Mouse (Mus musculus): ENCODE results near the gene Tgfb3.
A peak's percentile ranks its signal among the peaks of the same experiment; 100 is the strongest.

Tgfb3 gene

DNA sequence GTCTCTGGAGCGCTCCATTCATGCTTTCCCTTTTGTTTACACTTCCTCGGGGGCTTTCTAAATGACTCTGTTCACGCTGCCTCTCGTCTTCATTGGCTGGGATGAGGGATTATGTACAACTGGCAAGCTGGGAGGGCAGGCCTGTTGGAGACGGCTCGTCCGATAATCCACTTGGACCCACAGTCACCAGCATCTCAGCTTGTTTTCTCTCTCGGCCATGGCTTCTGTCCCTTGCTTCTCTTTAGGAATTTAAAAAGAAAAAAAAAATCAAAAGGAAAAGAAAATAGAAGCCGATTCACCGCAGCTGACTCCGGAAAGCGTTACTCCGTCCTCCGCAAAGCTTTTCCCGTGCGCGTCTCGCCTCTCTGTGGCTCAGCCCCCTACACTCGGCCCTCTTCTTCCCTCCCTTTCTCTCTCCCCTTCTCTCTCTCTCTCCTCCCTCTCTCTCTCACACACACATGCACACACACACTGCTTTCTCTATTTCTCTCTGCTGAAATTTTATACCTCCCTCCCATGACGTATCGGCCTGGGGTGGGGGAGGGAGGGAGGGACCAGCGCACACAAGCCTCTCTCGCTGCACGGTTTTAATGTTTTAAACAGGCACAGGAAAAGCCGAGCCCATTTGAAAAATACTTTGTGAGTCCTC, at the start of gene Tgfb3:
Tgfb3 (minus strand) TSS at position 489 of the 649 bp plus-strand sequence.
- peak; percentile 54 for DNase-seq (ENCODE audit: low spot score)

DNA sequence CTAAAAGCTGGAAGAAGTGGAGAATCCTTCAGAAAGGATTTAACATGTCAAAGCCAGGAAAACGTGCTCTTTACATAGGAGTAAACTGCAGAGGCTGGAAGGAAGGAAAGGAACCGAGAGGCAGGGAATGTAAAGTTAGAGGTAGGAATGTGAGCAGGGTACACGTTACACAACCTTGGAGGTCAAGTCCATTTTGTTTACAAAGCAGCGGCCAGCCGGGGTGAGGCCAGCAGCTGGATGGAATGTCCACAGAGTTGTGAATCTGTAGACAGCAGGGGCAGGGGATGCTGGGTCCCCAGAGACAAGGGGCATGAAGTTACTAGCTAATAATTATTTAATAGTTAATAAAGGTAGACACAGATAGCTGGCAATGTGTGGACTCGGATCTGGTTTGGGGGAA, 49.3 kb upstream of the Tgfb3 start:
- peak; percentile 37 for DNase-seq (ENCODE audit: low spot score)

DNA sequence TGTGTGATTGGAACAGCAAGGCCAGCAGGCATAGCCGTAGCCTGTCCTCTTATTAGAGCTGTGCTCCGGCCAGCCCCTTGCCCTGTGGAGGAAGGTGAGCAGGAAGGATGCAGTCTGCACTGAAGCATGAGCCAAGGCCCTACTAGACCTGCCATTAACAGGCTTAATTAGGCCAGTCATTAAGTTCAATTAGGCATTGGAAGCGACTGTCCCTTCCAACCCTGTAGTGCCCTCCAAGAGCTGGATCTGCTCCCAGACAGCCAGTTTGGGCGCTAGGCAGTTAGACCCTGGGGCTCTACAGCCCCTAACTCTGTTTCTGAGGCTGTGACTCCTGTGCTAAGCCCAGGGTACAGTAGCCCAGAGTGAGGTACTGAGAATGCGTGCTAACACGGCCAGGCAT, 45.2 kb upstream of the Tgfb3 start:
- DNase-seq (ENCODE audit: low spot score), result no peak

DNA sequence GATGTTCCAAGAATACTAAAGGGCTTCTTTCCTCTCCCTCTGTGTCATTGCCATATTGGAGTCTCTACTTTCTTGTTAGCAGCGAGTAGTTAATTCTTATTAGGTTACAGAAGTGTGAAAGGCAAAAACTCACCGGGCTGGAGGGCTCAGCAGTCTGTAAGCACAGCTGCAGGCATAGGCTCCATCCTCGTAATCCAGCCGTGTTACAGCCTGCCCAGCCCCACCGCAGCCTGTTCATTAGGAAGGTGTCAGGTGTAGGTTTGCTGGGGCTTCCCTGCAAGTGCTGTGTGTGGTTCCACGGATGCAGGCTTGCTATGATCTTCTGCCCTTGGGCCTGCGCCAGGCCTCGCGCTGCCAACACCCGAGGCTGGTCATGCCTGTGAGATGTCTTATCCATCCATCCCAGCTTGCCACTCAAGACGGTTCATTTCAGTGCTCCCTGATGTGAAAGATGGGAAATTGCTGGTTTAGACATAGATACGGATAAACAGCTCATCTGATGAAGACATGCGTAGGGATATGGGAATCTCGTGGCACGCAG, 37.5 kb upstream of the Tgfb3 start:
- DNase-seq (ENCODE audit: low spot score), result no peak

DNA sequence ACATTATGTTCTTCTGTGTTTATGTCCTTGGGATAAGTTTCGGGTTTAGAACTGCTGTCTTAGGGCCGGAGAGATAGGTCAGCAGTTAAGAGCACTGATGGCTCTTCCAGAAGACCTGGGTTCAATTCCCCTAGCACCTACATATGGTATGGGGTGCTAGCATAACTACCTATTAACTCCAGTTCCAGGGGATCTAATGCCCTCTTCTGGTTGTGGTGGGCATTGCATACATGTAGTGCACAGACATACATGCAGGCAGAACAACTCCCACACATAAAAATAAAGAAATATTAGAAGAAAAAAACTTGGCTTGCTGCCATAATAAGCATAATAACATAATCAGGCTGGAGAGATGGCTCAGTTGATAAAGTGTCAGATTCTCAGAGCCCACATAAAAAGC, 31.8 kb upstream of the Tgfb3 start:
- DNase-seq (ENCODE audit: low spot score), result no peak

DNA sequence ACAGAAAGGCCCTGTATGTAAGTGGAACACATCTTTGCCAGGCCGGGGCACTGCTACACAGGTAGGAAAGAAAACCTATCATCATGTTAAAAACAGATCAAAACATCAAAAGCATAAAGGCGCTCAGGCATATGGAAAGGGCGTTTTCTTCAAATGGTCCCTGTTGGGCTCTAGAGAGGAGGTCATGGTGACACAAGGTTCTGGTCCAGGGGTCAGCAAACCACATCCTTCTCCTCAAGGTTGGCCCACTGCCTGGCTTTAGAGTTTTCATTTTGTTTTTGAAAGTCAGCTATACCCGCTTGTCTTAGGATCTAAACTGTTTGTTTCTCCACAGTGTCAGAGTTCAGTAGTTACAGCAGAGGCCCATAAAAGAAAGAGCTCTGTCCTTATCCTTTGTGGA, 30.7 kb upstream of the Tgfb3 start:
- no peak for DNase-seq (ENCODE audit: low spot score)

DNA sequence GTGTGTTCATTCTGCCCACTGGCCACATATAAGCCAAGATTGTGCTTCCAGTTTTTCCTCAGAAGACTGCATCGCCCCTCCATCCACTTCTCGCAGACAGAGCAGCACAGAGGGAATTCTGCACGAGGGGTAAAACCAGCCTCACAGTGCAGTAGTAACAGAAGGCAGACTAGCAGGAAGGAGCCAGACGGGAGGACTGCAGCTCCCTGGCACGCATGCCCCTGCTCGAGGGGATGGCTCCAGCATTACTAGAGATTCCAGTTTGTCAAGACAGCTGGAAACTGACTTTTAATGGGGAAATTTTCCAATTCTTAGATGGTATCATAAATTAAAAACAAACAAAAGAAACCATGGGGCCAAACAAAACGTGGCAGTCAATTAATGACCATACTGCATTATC, 28.8 kb upstream of the Tgfb3 start:
- DNase-seq (ENCODE audit: low spot score), result peak; percentile 45

DNA sequence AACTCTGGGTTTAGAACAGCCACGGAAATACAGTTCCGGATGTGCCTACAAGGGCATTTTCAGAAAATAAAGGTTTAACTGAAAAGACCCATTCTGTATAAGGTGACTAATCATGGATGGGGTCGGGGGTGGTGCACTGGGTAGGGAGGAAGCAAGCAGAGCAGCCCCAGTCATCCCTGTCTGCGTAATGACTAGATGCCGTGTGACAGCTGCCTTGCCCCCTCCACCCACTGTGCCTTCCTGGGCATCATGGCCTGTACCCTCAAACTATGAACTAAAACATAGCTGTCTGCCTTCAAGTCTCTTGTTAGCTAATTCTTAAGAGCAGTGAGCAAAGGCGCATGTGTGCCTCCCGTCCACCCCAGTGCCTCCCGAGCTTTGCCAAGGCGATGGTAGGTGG, 27.2 kb upstream of the Tgfb3 start:
- no peak for DNase-seq (ENCODE audit: low spot score)

DNA sequence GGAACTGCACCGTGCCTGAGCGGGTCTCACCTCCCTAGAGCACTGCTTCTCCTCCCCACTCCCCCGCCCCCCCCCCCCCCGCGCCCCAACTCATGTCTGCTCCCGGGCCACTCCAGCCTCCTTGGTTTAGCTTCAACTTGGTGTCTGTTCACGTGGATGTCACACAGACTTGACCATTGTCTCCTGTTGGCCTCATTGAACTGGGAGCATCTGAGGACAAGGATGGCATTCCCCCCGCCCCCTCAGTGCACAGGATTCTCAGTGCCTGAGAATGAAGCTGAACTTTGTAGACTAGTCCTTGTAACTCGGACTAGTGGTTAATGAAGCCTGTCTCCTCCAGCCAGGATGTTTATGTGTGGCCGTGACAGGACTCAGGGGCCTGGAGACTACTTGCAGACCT, 26.7 kb upstream of the Tgfb3 start:
- no peak for DNase-seq (ENCODE audit: low spot score)

DNA sequence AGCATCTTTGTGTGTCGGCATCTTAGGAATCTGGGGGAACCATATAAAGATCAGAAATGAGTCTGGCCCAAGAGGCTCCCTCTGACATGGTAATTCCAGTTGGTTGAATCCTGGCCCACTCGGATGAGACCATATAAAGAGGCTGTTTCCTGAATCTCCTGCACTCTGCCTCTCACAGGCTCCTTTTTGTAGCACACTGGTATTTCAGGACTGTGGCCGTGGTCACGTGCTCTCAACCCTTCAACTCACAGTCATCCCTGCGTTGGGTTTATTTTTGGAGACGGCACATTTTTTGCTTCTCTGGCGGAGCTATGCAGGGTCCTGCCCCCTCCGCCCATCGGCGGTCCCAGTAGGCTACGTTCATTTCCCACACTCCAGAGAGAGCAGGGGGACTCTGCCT, 25.5 kb upstream of the Tgfb3 start:
- DNase-seq (ENCODE audit: low spot score), result peak; percentile 14

DNA sequence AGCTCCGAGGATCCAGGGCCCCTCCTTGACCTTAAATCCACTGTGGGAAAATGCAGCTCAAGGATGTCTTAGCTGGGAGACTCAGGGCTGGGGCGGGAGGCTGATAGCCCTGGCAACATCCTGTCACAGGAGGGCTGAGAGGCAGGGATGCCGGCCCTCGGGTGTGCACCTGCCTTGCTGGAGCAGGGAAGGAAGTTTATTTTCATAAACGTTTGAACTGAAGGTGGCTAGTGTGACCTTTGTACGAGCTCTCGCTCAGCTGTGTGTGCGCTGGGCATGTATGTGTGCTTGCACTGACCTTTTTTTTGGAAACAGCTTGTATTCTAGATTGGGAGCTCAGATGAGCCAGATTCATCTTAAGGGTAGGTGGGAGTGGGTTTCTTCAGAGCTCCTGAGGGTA, 25.0 kb upstream of the Tgfb3 start:
- no peak for DNase-seq (ENCODE audit: low spot score)

DNA sequence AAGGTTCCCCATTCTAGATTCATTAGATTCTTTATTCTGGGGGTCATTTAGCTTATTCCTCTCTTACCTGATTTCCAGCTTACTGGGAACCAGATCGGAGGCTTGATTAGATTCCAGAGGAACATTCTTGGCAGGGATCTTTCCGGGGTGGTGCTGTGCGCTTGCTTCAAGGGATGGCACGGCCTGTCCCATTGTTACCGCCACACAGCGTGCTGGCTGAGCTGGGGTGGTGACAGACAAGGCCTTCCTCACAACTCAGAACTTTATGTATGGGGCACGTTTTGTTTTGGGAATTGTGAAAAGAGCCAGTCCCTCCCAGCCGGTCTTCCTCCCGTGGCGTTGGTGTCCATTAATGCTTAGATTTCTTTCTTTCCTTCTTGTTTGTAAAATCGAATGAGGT, 24.6 kb upstream of the Tgfb3 start:
- no peak for DNase-seq (ENCODE audit: low spot score)

DNA sequence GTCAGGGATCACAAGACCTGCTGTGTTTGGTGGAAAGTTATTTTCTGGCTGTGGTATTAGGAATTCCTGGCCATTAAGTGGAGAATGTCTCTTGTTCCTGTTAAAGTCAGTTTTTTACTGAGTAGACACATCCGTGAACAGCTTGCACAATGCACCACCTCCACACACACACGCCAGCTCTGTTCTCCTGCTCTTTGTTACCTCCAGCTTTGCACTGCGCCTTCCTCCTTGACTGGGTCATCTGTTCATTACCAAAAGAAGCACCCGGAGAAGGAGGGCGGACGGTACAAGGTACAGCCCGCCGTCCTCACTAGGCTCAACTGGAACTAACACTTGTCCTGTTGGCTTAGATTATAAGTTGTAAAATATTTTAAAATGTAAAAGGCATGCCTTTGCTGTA, 23.8 kb upstream of the Tgfb3 start:
- DNase-seq (ENCODE audit: low spot score), result no peak

DNA sequence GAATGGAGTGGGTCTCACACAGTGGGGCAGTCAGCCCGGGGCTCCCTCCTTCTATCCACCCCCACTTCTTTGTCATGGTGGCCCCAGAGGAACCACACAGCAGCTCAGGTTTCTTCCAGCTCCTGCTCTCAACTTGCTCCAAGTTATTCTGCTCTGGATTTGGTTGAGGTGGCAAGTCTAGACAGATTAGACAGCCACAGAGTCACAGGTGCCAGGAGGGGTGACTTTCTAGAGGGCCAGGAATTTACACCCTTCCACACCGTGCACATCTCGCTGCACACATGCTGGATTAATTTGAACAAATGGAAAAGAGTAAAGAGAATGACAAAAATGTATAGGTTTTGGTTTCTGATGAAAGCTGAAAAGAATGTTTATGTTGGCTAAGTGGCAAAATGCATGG, 21.9 kb upstream of the Tgfb3 start:
- DNase-seq (ENCODE audit: low spot score), result no peak

DNA sequence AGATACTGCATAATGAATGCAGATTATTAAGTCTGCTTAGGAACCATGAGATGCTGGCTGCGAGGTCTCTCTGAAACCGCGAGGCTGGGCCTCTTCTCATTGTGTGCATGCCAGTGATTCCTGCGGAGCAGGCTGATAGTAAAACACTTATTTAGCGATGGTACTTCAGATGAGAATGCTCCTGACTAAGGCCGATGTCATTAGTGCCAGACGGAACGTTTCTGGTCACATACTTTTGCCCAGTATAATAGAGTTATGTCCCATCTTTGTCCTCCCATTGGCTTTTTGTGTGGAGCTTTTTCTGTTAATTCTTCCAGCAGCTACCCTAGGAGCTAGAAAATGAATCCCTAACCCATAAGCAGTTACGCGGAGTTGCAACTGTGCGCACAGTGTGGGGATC, 18.9 kb upstream of the Tgfb3 start:
- DNase-seq (ENCODE audit: low spot score), result no peak

DNA sequence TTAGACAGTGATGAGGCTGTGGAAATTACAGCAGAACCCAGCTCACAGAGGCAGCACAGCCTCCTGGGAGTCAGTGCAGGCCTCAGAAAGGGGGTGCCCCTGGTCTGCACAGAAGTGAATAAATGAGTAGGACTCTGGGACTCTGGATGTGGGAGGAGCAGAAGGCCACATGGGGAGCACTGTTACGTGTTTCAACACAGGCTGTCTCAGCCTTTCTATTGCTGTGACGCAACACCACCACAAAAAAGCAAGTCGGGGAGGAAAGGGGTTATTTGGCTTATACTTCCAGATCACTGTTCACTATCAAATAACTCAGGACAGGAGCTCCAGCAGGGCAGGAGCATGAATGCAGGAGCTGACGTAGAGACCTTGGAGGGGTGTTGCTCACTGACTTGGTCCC, 17.0 kb upstream of the Tgfb3 start:
- no peak for DNase-seq (ENCODE audit: low spot score)

DNA sequence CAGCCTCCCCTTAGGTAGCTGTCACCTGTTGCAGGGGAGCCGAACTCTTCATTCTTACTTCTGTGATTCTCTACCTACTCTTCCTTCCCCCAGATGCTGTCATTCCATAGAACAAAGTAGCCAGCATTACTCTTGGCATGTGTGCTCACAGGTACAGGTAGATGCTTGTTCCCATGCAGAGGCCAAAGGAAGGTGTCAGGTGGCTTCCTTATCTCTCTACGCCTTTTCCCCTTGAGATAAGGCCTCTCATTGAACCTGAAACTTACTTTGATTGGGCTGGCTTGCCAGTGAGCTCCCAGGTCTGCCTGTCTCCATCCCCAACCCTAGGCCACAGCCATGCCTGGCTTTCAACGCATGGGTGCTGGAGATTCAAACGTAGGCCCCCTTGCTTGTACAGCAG, 15.2 kb upstream of the Tgfb3 start:
- DNase-seq (ENCODE audit: low spot score), result no peak

DNA sequence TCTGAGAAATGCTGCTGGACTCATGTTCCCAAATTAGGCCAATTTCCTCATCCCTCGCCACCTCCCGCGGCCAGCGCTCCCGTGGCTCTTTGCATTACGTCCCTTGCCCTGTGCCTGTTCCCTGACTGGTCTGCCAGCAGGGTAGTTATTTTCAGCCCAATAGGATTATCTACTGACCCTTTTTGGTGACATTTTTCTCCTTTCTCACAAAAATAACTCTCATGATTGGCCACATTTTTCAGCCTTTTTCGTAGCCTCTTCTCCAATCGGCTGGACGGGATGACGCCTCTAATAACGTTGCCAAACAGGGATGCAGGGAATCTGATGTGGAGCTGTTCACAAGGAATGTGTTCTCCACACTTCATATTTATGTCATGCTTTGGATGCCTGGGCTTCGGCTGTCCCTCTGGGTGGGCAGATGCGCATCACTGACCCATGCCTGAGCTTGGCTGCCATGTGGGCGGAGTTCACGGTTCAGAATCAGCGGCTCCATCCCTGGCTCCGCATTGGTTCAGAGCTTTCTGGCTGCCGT, 12.8 kb upstream of the Tgfb3 start:
- DNase-seq (ENCODE audit: low spot score), result peak; percentile 30

DNA sequence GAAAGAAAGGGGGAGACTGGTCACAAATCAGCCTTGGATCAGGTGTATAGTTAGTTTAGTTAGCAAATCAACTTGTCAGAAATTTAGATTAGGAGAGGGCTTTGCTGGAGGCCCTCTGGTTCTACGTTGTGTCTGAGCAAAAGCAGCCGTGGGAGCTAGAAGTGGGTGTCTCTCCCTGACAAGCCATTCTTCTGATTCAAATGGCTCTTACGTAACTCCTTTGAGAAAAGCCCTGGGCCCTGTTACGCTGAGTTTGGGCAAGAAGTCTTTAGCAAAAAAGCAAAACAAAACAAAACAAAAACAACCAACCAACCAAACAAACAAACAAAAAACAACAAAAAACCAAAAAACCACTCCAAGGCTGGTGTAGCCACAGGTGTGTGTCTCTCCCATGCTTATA, 11.9 kb upstream of the Tgfb3 start:
- no peak for DNase-seq (ENCODE audit: low spot score)

DNA sequence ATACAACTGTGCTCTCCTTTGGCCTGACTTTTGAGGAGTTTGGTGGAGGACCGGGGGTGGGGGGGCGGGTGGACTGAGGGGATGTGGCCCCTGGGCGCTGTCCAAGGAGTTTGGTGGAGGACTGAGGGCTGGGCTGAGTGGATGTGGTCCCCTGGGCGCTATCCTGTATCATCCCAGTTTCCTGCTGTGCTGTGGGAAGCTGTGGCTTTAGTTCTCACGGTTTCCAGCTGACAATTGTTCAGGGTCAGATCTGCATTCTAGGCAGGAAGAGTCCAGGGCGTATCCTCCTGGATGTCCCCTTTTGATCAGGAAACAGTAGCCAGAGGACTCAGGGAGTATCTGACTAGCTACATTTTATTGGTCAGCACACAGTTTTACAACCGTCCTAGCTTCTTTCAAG, 9.2 kb upstream of the Tgfb3 start:
- DNase-seq (ENCODE audit: low spot score), result no peak

DNA sequence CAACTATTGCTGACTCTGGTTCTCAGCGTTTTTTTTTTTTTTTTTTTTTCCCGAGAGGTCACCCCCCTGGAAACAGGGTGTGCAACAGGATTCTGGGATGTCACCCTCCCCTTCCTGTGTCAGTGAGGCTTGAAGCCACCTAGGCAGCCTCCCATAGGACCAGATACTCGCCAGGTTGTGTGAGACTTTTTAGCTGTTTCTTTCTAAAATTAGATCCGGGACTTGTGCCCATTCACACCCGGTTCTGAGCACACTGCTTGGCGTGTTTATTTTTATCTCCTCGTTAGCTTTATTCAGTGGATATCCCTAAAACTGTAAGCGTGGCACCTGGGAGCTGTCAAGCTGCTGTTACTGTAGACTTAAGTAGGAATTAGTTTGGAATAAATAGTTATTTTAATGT, 7.7 kb upstream of the Tgfb3 start:
- no peak for DNase-seq (ENCODE audit: low spot score)

DNA sequence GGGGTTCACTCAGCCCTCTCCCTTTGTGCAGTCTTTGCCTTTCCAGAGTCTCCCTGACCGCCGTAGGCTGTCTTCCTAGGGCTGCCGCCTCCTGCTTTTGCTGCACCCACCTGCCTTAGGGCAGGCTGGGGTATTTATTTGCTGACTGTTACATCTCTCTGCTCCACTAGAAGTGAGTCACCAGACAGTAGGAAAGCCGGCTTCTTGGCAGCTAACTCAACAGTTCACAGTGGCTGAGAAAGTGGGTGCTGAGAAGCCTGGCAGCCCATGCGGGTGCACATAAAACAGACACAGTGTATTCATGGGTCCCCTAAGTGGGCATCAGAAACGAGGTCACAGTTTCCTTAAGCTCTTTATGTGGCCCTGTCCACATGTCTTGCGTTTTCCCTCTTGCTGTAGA, 7.0 kb upstream of the Tgfb3 start:
- no peak for DNase-seq (ENCODE audit: low spot score)

DNA sequence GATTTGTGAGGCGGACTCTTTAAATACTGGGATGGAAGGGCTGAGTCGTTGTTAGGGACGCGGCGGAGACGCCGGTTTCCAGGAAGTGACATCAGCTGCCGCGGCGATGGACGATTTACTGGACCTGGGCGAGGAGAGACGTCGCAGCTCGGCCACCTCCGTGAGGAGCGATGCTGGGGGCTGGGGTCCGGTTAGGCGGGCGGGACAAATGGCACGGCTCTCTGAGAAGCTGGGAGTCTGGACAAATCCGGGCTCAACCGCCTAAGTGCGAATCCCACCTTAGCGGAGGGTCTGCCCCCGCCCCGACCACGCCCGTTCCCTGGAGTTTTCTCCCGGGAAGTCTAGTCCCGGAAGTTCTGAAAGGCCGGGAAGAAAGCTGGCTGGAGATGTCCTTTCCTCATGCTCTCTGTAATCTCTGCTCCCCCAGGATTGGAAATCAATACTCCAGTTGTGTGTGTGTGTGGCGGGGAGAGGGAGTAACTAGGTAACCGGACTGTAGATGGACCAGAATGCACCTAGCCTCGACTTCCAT, 3.7 kb upstream of the Tgfb3 start, which contains the start of gene Ift43:
Ift43 (plus strand) TSS at position 61 of the 532 bp plus-strand sequence.
- peak; percentile 87 for DNase-seq (ENCODE audit: low spot score)

DNA sequence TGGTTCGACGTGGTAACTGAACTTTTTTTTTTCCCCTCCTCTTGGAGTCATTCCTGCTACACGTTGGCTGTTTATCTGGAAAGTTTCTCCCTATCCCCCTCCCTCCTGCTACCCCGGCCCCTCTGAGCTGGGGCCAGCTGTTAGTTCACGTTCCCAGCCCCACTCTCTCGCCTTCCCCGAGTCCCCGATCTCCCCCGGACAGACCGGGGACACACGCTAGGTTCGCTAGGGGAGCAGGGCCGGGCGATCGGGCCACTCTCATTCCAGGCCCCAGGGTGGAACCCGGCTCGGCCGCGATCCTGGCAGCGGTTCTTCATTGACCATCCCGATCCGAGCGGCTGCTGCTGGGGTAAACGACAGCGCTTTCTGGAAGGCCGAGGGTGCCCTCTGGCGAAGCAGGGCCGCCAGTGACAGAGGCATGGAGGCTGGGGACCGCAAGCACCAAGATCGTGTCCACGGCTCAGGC, 394 bp upstream of the Tgfb3 start:
- DNase-seq (ENCODE audit: low spot score), result peak; percentile 92
